Mouse (Mus musculus) frontal cortex, adult (tissue): ENCODE measurements around the gene Dclk1.

ENCODE experiments used
- ATAC-seq: cut with Nextera tagmentation; 2 replicates; pipeline ENCODE4 v1.9.2; 2017; ENCODE audit warnings: mild to moderate bottlenecking, moderate library complexity, mixed read lengths; ENCODE audit not compliant: low TSS enrichment

Dclk1 gene

DNA sequence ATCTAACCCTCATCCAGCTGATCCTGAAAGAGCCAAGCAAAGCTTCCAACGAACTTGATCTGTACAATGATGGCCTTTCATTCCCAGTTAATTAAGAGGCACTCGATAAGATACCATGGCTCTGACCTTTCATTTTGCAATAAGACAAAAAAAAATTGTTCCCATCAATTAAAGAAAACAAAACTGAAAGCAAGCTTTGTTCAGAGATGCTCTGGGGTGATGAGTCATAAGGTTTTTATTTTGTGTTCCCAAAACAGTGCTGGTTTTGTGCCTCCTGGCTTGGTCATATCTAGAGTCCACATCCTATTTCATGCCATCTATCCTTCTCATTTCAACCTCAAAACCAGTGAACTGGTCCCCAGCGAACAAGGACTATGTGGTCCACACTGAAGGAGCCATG, 91.3 kb downstream of the Dclk1 start:
- no peak for ATAC-seq

DNA sequence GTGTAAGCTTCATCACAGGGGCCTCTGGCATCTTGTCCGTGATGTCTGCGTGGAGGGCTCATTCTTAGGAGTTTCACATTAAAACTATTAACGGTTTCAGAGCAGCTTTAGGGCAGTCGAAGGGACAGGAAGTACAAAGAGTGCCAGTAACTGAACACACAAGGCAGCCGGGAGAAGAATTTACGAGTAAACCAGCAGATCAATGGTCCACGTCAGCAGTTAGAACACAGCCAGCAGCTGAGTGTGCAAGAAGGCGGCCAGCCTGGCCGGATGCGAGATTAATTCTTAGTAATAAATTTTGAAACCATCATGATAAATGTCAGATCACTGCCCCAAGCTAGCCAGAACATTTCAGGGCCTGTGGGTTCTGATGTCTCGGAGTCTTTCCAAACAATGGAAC, 94.7 kb downstream of the Dclk1 start:
- ATAC-seq = no peak

DNA sequence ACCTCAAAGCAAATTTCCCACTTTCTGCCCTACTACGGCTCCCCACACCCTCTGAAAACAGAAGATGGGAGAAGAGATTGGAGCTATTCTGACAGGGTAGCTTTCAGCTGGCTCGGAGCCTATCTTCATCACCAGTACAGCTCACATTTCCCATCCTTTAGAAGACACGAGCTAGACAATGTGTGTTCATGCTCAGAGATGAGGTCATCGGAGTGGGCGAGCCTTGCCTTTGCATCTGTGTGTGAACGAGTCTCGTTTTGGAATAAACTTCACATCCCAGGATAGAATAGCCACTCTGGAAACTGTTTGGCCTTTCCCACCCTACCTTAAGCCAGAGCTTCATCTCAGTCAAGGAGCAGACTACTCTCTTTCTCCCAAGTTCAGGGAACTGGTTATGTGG, 95.5 kb downstream of the Dclk1 start:
- peak; percentile 35 for ATAC-seq

DNA sequence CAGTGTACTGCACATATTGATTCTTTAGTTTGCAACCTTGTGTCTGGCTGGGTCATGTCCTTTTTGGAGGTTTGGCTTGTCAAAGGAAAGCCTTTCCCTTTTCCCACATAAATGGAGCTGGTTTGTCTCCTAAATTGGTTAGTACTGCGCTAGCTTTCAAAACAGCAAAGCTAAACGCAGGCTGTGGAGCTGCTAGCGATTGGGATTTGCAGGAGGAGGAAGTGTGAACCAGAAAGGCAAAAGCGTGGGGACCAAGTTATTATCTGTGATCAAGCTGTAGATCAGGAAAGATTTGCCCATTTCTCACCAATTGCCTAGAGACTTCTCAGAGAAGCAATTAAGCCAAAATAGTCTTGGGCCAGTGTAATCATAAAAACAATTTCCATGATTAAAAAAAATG, 100.3 kb downstream of the Dclk1 start:
- peak; percentile 55 for ATAC-seq

DNA sequence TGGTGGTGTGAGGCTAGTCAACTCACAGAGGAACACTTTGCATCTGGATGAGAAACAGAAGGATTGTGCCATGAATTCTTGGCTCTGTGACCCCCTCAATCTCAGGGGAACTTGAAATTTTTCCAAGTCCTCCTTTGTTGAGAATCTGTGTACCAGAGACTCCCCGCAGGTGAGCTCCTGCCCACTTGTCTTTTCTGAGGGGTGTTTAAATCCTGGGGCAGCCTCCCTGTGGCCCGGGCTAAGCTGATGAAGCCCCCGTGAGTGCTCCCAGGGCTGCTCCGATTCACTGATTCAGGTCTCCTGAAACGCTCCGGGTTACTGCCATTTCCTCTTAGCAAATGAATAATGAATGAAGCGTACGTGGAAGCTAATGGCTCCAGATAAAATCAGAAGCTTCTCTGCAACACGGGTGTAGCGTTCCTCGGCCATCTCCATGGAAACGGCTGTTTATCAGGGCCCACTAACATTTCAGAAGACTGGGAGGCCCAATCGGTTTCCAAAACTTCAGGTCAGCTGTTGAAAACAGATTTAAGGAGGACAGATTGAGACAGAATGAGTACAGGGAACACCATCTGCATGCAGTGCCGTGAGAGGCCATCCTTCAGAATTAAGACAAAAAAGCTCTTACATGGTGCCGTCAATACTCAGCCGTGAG, 105.3 kb downstream of the Dclk1 start:
- peak; percentile 18 for ATAC-seq

DNA sequence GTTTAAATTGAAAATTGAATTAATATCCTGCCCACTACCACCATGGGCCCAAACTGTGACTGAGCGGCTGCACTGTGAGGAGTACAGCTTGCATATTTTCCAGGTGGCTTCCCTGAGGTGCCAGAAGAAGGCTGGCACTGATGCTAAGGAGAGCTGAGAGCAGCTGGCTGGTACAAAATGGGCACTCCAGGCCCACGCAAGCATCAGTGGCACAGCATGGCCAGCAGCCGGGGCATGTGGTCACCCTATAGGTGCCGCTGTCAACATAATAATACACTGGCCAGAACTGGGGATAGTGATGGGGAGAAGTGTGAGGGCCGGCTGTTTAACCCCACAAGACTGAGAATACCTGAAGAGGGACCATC, 105.8 kb downstream of the Dclk1 start:
- peak; percentile 22 for ATAC-seq

DNA sequence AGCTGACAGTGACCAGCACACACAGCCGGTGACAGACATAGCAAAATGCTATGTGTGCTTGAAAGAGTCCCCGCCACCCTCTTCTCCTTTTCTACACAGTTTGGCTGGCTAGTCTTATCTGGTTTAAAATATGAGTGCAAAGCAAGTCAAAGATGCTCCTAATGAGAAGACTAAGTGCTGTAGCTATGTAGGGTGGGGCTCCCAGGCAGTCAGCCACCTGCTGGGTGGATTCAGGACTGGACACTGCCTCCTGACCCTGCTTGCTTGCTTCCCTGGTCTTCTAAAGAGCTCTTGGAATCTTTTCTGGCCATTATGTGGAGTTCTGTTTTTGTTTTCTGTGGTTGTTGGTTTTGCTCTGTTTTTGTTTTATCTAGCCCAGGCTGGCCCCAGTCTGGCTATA, 108.0 kb downstream of the Dclk1 start:
- no peak for ATAC-seq

DNA sequence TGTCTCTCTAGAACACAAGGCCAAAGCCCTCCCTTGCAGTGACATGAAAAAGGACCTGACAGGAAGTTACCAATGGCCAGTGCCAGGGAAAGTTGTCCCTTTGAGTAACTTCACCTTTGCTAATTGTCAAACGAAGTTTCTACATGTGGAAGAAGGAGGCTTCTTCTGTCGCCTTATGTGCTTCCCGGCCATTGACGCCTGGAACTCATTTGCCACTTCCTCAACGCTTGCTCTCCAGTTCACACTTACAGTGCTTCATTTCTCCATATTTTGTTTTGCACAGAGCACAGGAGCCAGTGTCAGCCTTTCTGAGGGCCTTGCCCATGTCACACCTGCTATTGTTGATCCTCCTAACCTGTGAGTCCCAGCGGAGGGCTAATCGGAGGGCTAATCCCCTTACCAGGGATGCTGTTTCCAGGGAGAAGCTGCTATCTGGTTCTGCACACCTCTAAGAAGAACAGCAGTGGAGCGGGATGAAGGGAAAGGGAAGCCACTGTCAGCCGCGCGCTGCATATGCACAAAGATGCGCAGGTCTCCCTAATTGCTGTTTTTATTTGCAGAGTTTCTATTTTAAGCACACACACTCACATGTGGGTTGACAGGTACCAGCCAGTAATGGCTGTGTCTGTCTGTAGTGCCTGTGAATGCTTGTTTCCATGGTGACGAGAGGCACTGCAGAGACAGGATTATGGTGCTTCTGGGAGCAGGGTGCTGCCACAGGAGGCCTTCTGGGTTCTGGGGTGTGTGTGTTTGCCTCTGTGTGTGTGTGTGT, 109.3 kb downstream of the Dclk1 start:
- ATAC-seq = peak; percentile 48

DNA sequence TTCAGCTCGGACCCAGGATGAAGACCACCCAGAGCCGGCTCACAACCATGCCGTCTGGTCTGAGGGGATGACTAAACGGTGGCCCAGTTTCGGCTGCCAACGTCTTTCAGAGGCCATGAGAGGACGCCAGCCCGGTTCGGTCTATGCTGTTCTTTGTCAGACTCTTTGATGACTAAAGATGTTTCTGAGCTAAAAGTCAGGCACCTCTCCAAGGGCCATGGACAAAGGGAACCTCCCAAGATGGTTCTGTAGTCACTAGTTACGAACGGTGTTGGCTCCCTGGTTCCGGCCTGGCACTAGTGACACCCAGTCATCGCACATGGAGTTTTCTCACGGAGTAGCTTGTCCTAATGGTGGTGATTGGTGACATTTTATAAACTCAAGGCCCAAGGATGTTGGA, 110.4 kb downstream of the Dclk1 start:
- ATAC-seq = no peak

DNA sequence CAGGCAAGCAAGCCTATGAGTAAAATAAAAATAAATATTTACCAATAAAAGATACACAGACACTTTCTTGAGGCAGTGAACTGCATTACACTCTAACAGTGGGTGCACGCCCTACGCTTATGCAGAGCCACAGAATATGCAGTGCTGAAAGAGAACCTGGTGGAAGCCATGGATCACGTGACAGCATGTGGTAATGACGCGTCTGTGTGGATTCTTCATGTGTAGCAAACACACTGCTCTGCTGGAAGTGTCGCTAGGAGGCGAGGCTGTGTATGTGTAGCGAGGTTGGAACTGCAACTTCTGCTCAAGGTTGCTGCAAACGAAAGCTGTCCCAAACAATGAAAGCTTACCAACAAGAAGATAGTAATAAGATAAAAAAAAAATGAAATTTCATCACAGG, 111.0 kb downstream of the Dclk1 start:
- ATAC-seq = no peak

DNA sequence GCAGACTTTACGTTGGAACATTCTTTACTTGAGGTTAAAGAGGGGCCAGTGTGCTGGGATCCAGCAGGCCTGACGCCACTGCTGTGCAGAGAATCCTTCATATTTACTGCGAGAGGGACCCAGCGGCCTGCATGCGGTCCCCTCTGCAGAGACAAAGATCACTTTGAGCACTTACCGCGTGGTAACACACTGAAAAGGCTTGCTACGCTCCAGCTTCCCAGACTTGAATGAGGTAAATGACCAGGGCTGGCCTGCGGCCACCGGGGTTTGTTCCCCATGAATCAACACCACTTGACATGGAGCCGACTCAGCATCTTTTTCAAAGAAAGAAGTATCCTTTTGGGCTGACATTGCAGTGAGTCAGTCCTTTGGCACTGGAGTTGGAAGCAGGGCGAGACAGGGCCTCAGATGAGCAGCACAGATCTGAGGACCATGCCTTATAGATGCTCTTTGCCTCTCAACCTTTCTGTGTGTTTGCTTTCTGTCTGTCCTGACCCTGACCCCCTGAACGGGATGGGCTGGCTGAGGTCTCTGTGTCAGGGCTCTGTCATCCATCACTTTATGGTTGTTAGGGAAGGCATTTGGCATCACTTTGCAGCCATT, 111.8 kb downstream of the Dclk1 start:
- ATAC-seq = no peak

DNA sequence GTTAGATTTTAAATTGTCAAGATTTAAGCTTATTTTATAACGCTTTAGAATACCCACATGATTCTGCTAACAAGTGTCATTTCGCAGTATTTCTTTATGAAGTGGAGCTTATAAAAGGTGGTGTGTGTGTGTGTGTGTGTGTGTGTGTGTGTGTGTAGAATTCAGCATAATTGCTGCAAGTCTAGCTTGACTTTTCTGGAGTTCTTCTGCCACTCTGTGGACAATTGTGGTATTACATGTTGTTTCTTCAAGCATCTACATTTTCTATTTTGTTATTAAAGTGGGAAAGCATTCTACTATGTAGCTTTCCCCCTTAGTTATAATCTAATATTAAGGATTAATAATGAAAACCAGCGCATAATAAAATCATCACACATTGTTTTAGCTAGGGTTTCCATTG, 112.6 kb downstream of the Dclk1 start:
- no peak for ATAC-seq

DNA sequence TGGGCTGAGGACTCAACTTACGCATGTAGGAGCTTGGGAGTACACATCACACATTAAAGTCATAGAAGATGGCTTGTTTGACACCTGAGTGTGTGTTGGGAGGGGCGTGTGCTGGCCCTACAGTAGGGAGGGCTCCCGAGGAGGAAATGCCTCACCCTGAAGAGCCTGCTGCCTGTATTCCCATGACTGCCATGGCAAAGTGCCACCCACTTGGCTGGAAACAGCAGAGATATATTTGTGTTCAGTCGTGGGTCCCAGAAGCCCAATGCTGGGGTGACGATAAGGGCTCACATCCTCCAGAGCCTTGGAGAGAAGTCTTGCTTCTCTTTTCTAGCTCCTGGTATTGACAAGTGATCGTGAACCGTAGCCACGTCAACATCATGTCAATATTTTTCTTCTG, 116.3 kb downstream of the Dclk1 start:
- ATAC-seq = no peak

DNA sequence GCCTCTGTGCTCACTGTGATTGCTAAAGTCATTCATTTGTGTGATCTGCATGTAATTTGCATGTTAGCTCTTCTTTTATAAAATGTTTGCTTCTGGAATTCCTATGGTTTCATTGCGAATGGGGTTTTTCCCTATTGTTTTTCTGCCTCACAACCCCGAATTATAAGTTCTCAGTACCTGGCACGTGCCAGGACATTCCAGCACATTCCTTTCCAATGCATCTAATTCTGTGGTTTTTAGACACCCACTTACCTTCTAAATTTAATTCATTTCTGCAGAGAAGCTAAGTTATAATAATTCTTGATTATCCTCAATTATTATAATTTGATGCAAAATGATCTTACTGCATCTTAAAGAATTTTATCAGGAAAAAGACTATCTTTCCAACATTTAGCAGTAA, 118.7 kb downstream of the Dclk1 start:
- ATAC-seq = no peak

DNA sequence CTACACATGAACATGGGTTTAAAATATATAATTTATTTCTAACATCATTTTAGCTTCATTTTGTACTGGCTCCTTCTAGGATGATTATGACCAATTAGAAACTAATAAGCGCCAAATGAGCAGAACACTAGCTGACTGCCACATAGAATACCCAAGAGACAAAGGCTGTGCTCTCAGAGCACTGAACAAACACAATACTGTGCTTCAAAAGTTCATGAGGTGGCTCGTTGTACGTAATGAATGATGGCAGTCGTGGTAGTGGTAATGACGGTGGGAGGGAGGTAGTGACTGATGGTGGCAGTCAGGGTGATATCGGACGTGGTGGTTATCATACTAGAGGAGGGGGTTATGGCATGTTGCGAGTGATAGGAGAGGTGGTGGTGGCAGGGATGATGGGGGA, 125.0 kb downstream of the Dclk1 start:
- no peak for ATAC-seq

DNA sequence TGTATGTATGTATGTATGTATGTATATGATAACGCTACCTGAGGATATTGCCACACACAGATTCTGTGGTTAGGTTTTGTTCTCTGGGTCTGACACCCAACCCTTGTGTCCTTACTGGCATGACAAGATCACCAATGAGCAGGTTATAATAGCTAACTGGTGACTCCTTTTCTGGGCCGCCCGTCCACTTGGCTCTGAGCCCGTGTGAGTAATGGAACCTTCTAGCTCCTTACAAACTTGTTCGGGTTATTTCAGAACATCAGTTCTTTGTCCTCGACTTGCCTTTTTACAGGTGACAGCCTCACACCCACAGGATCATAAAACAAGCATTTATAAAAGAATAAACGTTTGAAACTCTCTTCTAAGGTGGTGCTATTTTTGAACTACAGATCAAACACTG, 127.0 kb downstream of the Dclk1 start:
- no peak for ATAC-seq

DNA sequence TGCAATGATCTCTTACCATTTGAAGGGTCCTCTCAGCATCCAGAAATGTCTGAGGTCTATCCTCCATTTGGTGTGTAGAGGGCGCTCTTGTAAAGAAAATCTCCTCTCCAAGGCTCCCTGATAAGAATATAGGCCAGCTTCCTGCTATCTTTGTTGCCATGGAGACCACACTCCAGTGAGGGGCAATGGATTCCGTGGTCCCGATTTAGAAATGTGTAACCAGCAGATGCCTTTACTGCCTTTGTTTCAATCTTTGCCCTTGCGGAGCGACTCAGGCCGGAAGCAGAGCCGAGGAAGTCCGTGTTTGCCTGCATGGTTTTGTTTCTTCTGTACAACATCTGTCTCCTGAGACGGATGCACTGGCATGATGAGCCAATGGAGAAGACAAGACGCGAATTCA, 131.5 kb downstream of the Dclk1 start:
- ATAC-seq = peak; percentile 82

DNA sequence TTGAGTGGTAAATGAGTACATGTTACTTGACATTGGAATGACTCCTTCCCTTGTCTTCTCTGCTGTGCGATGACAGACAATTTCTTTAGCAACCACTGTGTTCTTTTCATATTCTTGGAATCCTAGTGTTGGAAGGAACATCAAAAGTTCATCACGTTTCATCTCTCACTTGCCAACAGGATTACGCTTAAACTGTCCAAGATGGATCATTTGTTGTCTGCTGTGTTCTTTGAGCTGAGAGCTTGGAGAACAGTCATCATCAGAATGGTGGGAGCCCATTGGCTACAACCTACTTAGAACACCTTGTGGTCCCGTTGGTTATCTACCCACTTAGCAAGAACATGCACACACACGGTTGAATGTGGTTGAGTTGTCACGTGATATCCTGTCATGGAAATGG, 136.4 kb downstream of the Dclk1 start:
- ATAC-seq = peak; percentile 13

DNA sequence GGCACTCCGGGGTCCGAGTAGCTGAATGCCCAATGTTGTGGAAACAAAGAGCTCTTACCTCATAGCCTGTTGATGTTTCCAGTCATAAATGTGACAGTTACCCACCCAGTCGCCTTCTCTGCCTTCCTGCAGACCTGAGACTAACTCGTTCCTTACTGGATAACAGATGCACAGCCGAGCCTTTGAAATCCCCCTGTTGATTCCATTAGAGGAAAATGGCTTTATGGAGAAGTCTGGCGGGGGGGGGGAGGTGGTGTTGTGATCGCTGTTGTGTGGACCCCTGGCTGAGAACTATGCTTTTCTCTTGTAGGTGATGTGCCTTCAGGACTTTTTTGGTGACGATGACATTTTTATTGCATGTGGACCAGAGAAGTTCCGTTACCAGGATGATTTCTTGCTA, 138.3 kb downstream of the Dclk1 start:
- ATAC-seq = no peak

DNA sequence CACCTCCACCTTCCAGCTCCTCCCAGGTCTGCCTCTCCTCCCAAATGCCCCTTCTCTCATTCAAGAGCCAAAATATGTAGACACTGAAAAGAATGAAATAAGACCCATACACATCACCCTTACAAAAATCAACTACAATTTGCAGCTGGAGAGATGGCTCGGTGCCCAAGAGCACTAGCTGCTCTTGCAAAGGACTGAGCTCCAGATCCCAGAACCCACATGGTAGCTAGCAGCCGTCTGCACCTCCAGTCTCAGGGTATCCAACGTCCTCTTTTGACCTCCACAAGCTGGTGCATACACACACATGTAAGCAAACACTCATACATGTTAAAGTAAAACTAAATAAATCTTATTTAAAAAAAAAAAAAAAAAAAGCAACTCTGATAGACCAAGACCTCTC, 150.4 kb downstream of the Dclk1 start:
- no peak; the same call in 1 of the 2 replicates for ATAC-seq

DNA sequence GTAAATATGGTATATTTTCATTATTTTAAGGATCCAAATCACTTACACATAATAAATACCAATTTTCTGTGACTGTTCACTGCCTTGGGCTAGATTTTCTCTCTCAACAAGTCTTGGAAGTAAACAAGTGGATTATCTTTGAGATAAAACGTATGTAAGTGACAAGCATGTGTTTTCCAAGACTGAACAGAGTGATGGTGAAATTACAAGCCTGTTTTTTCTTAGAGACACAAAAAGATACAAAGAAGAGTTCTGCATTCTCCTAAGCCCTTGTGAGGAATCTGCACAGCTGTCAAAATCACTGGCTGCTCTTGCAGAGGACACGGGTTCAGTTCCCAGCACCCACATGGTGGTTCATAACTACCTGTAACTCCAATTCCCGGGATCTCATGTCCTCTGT, 151.4 kb downstream of the Dclk1 start:
- no peak for ATAC-seq

DNA sequence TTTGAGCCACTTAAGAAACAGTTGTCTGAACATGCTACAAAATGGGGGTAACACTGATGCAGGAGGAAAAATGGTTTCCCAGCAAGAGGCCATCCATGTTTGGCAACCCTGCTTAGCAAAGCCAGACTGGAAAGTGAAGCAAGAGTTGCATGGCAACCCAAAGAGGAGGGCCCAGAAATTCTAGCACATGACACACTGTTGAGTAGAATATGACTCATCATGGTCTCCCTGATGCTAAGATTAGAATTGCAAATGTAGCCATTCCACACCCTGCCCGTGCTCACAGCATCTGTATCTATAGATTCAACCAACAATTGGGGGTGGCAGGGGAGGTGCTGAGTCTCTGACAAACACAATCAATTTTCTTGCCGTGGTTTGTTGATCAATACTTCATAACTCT, 154.6 kb downstream of the Dclk1 start:
- ATAC-seq = peak; percentile 54
